Mouse (Mus musculus): ENCODE measurements around the gene Hils1.
"Not testable (repeated sequence)": the region's sequence is repeated elsewhere in the genome, so short reads cannot be mapped to it uniquely, and the experiment has no call there.

Hils1 gene

GRCm38 (mm10) chr11:95004136-95004936, 36.9 kb downstream of the Hils1 start:
- no peak for DNase-seq (ENCODE audit: low read depth, low spot score)

- DNase-seq (ENCODE audit: low read depth, low spot score), result no peak
Observed at GRCm38 (mm10) chr11:95004937-95005198, 37.5 kb downstream of the Hils1 start.

GRCm38 (mm10) chr11:95006038-95006437, 38.6 kb downstream of the Hils1 start:
- DNase-seq (ENCODE audit: low read depth, low spot score), result no peak

- DNase-seq (ENCODE audit: low read depth, low spot score), result peak; percentile 69
Observed at GRCm38 (mm10) chr11:95006525-95007219, 39.3 kb downstream of the Hils1 start.

GRCm38 (mm10) chr11:95007418-95007817, 40.0 kb downstream of the Hils1 start:
- DNase-seq (ENCODE audit: low read depth, low spot score), result no peak

DNA sequence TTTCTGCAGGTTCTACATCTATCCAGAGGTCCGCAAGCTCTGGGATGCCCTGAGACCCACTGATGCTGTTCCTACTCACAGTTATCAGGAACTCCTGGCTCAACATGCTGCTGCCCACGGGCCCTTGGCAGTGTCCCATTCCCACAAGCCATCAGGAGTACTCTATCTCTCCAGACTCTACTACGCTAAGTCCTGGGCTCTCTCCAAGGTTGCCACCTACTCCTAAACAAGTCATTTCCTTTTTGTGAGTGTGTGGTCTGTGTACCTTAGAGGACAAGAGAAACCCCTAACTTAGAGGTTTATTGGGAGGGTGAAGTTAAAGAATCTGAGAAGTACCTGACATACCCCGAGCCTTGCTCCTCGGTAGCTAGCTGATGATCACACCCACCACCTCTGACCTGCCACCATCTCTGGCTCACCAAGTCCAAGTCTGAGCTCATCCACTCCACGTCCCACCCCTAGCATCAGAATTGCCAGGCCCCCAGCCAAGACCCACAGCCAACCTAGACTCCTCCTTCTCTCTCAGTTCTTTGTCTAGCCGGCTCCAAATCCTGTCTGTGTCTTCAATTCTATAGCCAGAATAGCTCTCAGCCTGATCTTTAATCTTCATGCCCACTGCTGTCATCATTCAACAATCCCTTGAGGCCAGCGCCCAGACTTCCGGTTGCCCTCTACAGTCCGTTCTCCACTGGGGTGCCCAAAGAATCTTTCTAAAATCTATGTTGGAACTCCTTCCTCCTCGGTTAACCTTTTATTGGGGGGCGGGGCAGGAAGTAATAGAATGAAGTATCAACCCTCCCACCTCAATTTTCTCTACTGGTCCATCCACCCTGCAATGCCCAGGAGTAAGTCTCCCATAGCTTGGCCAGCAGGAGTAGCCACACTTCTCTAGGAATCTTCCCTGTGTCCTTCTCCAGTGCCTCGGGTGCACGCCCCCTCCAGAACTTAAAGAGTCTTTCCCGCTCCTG, 41.6 kb downstream of the Hils1 start:
- DNase-seq (ENCODE audit: low read depth, low spot score), result no peak

DNA sequence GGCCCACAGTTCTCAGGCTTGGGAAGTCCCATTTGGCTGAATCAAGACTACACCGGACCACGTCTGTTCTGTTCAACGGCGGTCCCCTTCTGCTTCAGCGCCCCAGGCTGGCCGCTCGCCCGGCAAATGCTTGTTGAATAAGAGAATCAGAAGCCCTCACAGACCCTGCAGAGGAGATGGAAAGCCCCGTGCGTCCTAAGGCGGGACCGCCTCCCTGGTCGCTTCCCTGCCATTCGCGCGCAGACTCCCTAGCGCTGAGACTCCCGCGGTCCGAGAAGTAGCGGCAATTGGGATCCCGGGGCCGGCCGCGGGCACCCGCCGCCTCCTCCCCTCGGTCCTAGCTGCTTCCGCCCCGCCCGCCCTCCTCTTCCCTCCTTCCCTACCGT, 42.2 kb downstream of the Hils1 start, which contains the start of gene Samd14:
TSS of gene Samd14 (plus strand) at position 251 of the 386 bp plus-strand sequence.
- no peak for DNase-seq (ENCODE audit: low read depth, low spot score)

DNA sequence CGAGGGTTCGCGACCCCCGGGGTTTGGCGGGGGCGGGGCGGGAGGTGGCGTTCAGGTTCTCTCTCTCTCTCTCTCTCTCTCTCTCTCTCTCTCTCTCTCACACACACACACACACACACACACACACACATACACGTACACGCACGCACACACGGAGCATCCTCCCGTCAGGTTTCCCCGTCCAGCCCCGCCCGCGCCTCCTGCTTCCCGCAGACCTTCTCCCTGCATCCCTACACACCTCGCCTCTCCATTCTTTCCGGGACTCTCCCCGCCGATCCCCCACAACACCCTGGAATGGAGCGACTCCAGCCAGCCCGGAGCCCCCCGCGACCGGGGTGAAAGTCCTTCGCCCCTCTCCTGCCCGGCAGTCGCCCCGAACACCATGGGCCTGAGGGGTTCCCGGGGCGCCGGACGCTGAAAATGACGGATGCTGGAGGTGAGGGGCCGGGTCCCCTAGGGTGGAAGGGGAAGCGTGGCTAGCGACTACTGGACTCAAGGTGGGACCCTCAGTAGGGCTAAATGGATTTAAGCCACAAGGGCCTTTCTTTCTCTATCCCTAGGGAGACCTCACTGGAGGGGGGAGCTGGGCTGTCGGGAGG, 42.8 kb downstream of the Hils1 start:
- no peak for DNase-seq (ENCODE audit: low read depth, low spot score)

DNA sequence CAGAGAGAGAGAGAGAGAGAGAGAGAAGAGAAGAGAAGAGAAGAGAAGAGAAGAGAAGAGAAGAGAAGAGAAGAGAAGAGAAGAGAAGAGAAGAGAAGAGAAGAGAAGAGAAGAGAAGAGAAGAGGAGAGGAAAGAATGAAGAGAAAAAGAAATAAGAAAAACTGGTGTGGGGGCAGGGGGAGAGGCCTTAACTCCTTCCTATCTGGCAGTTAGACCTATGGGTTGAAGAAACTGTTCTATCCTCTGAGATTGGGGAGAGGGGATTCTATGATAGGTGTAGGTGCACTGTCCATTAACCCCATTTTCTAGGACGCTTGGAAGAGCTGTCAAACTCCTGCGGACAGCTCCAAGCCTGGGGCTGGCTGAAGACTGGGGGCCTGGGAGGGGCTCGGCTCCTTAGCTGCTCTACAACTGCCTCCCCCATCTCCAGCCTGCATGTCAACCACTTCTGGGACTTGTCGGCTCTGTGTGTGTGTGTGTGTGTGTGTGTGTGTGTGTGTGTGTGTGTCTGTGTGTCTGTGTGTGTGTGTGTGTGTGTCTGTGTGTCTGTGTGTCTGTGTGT, 43.5 kb downstream of the Hils1 start:
- DNase-seq (ENCODE audit: low read depth, low spot score), result not testable (repeated sequence)

GRCm38 (mm10) chr11:95011416-95011815, 44.0 kb downstream of the Hils1 start:
- no peak for DNase-seq (ENCODE audit: low read depth, low spot score)

DNA sequence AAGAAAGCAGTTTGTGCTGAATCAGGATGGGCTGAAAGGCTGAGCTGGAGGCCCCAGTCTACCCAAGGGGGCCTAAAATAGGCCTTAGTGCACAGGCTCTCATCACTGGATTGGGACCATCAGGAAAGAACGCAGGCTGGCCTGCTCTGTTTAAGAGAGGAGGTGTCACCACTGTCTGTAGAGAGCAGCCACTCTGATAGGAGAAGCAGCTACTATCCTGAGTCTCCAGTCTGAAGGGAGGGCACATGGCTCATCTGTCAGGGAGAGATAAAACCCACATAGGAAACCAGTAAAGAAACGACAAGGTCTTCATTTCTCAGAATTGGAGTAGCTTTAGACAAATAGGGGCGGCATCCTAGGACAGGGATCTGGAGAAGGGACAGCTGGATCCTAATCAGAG, 44.7 kb downstream of the Hils1 start:
- DNase-seq (ENCODE audit: low read depth, low spot score), result peak; percentile 90

GRCm38 (mm10) chr11:95012487-95012886, 45.1 kb downstream of the Hils1 start:
- DNase-seq (ENCODE audit: low read depth, low spot score), result no peak

- no peak for DNase-seq (ENCODE audit: low read depth, low spot score)
Observed at GRCm38 (mm10) chr11:95015484-95015883, 48.1 kb downstream of the Hils1 start.
